ENCODE assay signal across 8 mouse cellular contexts in the genomic region with DNA sequence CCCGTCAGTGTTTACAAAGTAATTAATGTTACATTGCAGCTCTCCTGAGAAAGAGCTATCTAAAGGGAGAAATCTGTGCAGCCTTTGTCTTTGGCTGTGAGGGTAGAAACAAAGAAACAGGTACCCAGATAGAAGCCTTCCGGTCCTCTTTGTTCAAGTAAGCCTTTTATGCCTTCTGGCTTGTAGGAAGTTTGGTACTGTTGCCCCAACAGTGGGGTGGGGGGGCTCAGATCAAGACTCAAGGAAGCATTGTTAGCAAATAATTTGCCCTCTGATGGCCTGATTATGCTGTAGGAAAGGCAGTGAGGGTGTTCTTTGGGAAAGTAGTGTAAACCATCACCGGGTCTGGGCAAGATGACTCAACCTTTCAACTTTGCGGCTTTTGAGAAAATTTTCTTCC. TPM values are rescaled to one million over a fixed set of nuclear protein-coding genes. Genes with fewer than 3 reads are reported as not detected.
DNase-seq lines count a peak whose midpoint lies in the region; ATAC-seq and TF ChIP-seq lines count a peak whose summit lies in the region.

No protein-coding gene starts in this region.

- no peak for DNase-seq in heart, embryonic 10.5 days (ENCODE audit: low spot score)
- no peak for DNase-seq in heart, postnatal 25 days (ENCODE audit: low spot score)
- DNase-seq in liver, postnatal 0 days: no peak
- no peak for DNase-seq in right cerebral cortex, adult 2 months (ENCODE audit: low spot score in 2 of 2)
- DNase-seq in spleen, postnatal 4 days (ENCODE audit: low spot score in 2 of 2): no peak
- DNase-seq in natural killer cell, adult 2 months (ENCODE audit: low spot score in 2 of 2): no peak

- no peaks in the 10 kb centered on the region for H3K27me3 ChIP-seq in heart, embryonic 10.5 days (ENCODE audit: insufficient read depth, poor library complexity, severe bottlenecking)
- H3K27me3 ChIP-seq in E14TG2a.4 (ENCODE audit: insufficient read depth, low read length): no peaks in the 10 kb centered on the region
- no peaks in the 10 kb centered on the region for H3K27me3 ChIP-seq in forebrain, embryonic 16.5 days (replicated peaks; ENCODE audit: control insufficient read depth, insufficient read depth, low read length)
- H3K27me3 ChIP-seq in liver, postnatal 0 days (ENCODE audit: insufficient read depth, low read length): peaks cover 77% of the 10 kb centered on the region

- peaks cover 41% of the 10 kb centered on the region for H3K36me3 ChIP-seq in heart, embryonic 10.5 days
- peaks cover 61% of the 10 kb centered on the region for H3K36me3 ChIP-seq in E14TG2a.4 (ENCODE audit: insufficient read depth, low read length)
- H3K36me3 ChIP-seq in forebrain, embryonic 16.5 days (ENCODE audit: control insufficient read depth, insufficient read depth): 0 out of 2 replicates have a peak, but pooled peaks cover 3% of the 10 kb centered on the region
- peaks cover 4% of the 10 kb centered on the region for H3K36me3 ChIP-seq in liver, postnatal 0 days (replicated peaks; ENCODE audit: insufficient read depth, low read length)

- peak overlapping the region; percentile 78 for H3K9ac ChIP-seq in forebrain, embryonic 16.5 days (replicated peaks; ENCODE audit: low read depth, low read length)
- H3K9ac ChIP-seq in liver, postnatal 0 days (replicated peaks): no peak overlapping the region

- H3K9me3 ChIP-seq in heart, embryonic 10.5 days: no peaks in the 10 kb centered on the region
- no peaks in the 10 kb centered on the region for H3K9me3 ChIP-seq in E14TG2a.4 (ENCODE audit: low read length)
- H3K9me3 ChIP-seq in forebrain, embryonic 16.5 days (ENCODE audit: control insufficient read depth, low read length): no peaks in the 10 kb centered on the region
- H3K9me3 ChIP-seq in liver, postnatal 0 days (ENCODE audit: low read length): no peaks in the 10 kb centered on the region

- intact Hi-C loops in heart, postnatal 25 days (cut with DNase I): loop anchor here (5.0 kb wide), 2 partner anchors 41 to 94 kb away; a partner anchor contains a TSS

- 8% methylated on average over 4 of the region's 4 CpGs for WGBS in heart, embryonic 10.5 days
- 3% methylated on average over 4 of the region's 4 CpGs for WGBS in forebrain, embryonic 16.5 days
- 21% methylated on average over 4 of the region's 4 CpGs for WGBS in liver, postnatal 0 days (ENCODE audit: insufficient replicate concordance)

- peaks cover 49% of the 10 kb centered on the region for H3K4me1 ChIP-seq in heart, embryonic 10.5 days
- H3K4me1 ChIP-seq in E14TG2a.4 (replicated peaks; ENCODE audit: low read depth, low read length): peaks cover 53% of the 10 kb centered on the region
- peaks cover 49% of the 10 kb centered on the region for H3K4me1 ChIP-seq in forebrain, embryonic 16.5 days (replicated peaks; ENCODE audit: control insufficient read depth, insufficient read depth, low read length)
- H3K4me1 ChIP-seq in liver, postnatal 0 days (ENCODE audit: insufficient read depth): peaks cover 16% of the 10 kb centered on the region

- peak overlapping the region; percentile 97 for H3K27ac ChIP-seq in heart, embryonic 10.5 days
- H3K27ac ChIP-seq in forebrain, embryonic 16.5 days (ENCODE audit: low read length): peak overlapping the region; percentile 94
- H3K27ac ChIP-seq in liver, postnatal 0 days (ENCODE audit: low read depth): no peak overlapping the region; the same call in 1 of the 2 replicates

- peak overlapping the region; percentile 84 for H3K4me2 ChIP-seq in forebrain, embryonic 16.5 days (ENCODE audit: low read length)
- H3K4me2 ChIP-seq in liver, postnatal 0 days (ENCODE audit: low read depth, low read length): peak overlapping the region; percentile 68

- peak overlapping the region; percentile 78 for H3K4me3 ChIP-seq in heart, embryonic 10.5 days
- peak overlapping the region; percentile 99 for H3K4me3 ChIP-seq in E14TG2a.4 (replicated peaks; ENCODE audit: low read length)
- peak overlapping the region; percentile 72 for H3K4me3 ChIP-seq in forebrain, embryonic 16.5 days (replicated peaks; ENCODE audit: low read length)
- peak overlapping the region; percentile 59 for H3K4me3 ChIP-seq in liver, postnatal 0 days (ENCODE audit: low read depth, low read length)

- TF ChIP-seq CTCF in E14TG2a.4 (conservative IDR thresholded peaks at IDR 0.05; ENCODE audit: low read length): no peak
- no peak for TF ChIP-seq CTCF in liver, postnatal 0 days (IDR thresholded peaks at IDR 0.05; ENCODE audit: low read depth)

- ATAC-seq in forebrain, embryonic 16.5 days: no peak
- no peak for ATAC-seq in liver, postnatal 0 days

- TF ChIP-seq EP300 in liver, postnatal 0 days (IDR thresholded peaks at IDR 0.05; ENCODE audit: low read depth): no peak

RNA-seq across cellular contexts. Expression of a gene that starts 2.0 kb away (rescaled TPM):
- polyA plus RNA-seq in heart, embryonic 10.5 days (2016; fragmentation: Nextera tagmentation; extraction: Ambion mirVana): 2,435 and 2,436 TPM in 2 replicates
- 1,000 to 10,000 TPM; 1,181 to 1,232 TPM for total RNA-seq in heart, postnatal 25 days (2021)
- 1,186 and 1,222 TPM in 2 replicates for polyA plus RNA-seq in forebrain, embryonic 16.5 days (2015; fragmentation: Nextera tagmentation; extraction: Ambion mirVana)
- 108 and 117 TPM in 2 replicates for polyA plus RNA-seq in liver, postnatal 0 days (2015; fragmentation: Nextera tagmentation; extraction: Ambion mirVana)

RNA-seq across cellular contexts. Expression of a gene that starts 21.8 kb away (rescaled TPM):
- polyA plus RNA-seq in heart, embryonic 10.5 days (2016; fragmentation: Nextera tagmentation; extraction: Ambion mirVana): 0.10 and 0.18 TPM in 2 replicates
- total RNA-seq in heart, postnatal 25 days (2021): not detected
- polyA plus RNA-seq in forebrain, embryonic 16.5 days (2015; fragmentation: Nextera tagmentation; extraction: Ambion mirVana): 3.7 and 5.4 TPM in 2 replicates
- polyA plus RNA-seq in liver, postnatal 0 days (2015; fragmentation: Nextera tagmentation; extraction: Ambion mirVana): 0.21 and 0.22 TPM in 2 replicates

RNA-seq across cellular contexts. Expression of a gene that starts 41.1 kb away (rescaled TPM):
- polyA plus RNA-seq in heart, embryonic 10.5 days (2016; fragmentation: Nextera tagmentation; extraction: Ambion mirVana): 19.3 and 23.9 TPM in 2 replicates
- total RNA-seq in heart, postnatal 25 days (2021): 10 to 100 TPM; 17.9 to 20.2 TPM
- 204 and 232 TPM in 2 replicates for polyA plus RNA-seq in forebrain, embryonic 16.5 days (2015; fragmentation: Nextera tagmentation; extraction: Ambion mirVana)
- polyA plus RNA-seq in liver, postnatal 0 days (2015; fragmentation: Nextera tagmentation; extraction: Ambion mirVana): 3.0 and 3.5 TPM in 2 replicates

Comparison
In these comparisons a context has a peak if more than half of its experiments do, and no peak if none do; other contexts are left out.
1. RNA of a gene that starts 2.0 kb away (polyA plus RNA-seq): 2,435 to 2,436 TPM in heart, embryonic 10.5 days and 1,186 to 1,222 TPM in forebrain, embryonic 16.5 days; 108 to 117 TPM in liver, postnatal 0 days; every median in the first group is over 10 times any median in the second.
2. Peak in every context shown above with its lines, with median percentiles within 50 percentile points of each other: H3K4me3 ChIP-seq.